Mouse (Mus musculus): ENCODE data around the gene Rtf1. TPM values are rescaled to one million over a fixed set of nuclear protein-coding genes. Genes with fewer than 3 reads are reported as not detected.

Gene Rtf1
- polyA plus RNA-seq, 1 experiment from 2014 or later = 34.5 TPM

DNA sequence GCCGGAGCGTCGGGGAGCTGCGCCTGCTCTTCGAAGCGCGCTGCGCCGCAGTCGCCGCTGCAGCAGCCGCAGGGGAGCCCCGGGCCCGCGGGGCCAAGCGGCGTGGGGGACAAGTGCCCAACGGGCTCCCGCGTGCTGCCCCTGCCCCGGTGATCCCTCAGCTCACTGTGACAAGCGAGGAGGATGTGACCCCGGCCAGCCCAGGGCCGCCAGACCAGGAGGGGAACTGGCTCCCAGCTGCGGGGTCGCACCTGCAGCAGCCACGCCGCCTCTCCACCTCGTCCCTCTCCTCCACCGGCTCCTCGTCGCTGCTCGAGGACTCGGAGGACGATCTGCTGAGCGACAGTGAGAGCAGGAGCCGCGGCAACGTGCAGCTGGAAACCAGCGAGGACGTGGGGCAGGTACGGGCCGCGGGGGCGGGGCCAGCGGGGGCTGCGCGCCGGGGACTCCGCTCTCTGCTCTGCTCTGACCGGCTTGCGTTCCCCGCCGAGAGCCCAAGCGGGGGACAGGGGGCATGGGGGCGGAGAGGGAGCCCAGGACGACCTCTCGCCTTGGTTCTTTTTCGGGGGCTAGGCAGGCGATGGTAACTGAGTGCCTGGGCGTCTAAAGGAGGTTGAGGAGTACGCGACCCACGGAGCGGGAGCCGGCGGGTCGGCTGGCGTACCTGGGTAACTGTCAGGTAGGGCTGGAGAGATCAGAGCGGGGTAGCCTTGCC is 67.8 kb downstream of the Rtf1 start:
- ATAC-seq (ENCODE audit: low FRiP score) = peak; percentile 41
- under 1% methylated on average over 65 of the region's 70 CpGs for WGBS

DNA sequence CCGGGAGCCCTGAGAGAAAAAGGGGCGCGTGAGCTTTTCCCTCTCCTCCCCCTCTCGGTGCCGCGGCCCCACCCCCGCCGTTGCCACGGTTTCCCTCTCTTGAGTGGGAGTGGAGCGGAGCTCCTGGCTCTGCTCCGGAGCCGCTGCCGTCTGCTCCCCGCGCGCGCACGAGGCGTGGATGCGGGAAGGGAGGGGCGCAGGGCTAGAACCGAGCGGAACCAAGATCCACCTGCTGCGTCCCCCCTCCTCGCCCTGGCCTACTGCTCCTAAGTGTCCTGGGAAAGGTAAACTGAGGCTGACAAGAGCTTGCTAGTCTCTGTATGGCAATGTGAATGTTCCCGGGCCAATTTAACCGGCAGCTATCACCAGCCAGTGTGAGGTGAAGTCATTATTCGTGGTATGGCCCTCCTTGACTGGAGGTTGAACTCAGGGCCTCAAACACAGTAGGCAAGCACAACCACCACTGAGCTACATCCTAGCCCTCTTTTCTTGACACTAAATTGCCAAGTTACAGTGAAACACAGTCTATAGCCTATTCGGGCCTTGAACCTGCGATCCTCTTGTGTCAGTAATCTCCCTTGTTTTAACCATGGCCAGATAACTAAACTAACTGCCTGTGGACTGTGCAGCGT is 68.4 kb downstream of the Rtf1 start:
- ATAC-seq (ENCODE audit: low FRiP score) = no peak

More for the DNA sequence above, 67.8 kb downstream of the Rtf1 start:
- DNase-seq (ENCODE audit: low spot score, missing footprints) = peak; percentile 94
- H3K4me2 ChIP-seq = peak overlapping the region; percentile 99
- H3K4me1 ChIP-seq (ENCODE audit: control insufficient read depth, insufficient read depth, low read length) = peaks cover 28% of the 10 kb centered on the region
- peak overlapping the region; percentile 67 for H3K4me3 ChIP-seq (ENCODE audit: low read depth, low read length)
- H3K9me3 ChIP-seq (ENCODE audit: control insufficient read depth, low read length) = no peaks in the 10 kb centered on the region
- no peak overlapping the region for H3K27ac ChIP-seq (ENCODE audit: low read depth, low read length)
- H3K9ac ChIP-seq (ENCODE audit: low read length) = peak overlapping the region; percentile 61
- H3K27me3 ChIP-seq (ENCODE audit: control insufficient read depth, insufficient read depth, low read length) = peaks cover 37% of the 10 kb centered on the region
- no peaks in the 10 kb centered on the region for H3K36me3 ChIP-seq (ENCODE audit: control insufficient read depth, insufficient read depth, low read length)

DNA sequence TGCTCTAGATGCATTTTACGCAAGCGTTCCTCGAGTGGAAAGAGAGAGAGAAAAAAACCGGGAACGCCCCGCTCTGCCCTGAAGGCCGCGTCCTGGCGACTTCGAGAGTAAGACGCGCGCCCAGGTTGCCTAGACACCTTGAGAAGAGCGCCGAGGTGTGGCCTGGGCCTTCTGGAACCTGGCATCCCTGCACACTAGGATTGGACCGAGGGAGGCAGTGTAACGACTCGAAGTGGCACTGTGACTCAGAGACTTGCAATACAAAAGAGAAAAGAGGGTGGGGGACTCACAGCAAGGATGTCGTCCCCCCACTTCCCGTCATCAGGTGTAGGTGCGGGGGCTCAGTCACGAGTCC is 68.9 kb downstream of the Rtf1 start:
- ATAC-seq (ENCODE audit: low FRiP score) = no peak
- no peak overlapping the region for H3K9ac ChIP-seq (ENCODE audit: low read length)
- peak overlapping the region; percentile 33; the same call in 1 of the 2 replicates for H3K4me2 ChIP-seq
- H3K9me3 ChIP-seq (ENCODE audit: control insufficient read depth, low read length) = no peaks in the 10 kb centered on the region
- peaks cover 37% of the 10 kb centered on the region for H3K27me3 ChIP-seq (ENCODE audit: control insufficient read depth, insufficient read depth, low read length)
- H3K36me3 ChIP-seq (ENCODE audit: control insufficient read depth, insufficient read depth, low read length) = no peaks in the 10 kb centered on the region
- peak; percentile 90 for DNase-seq (ENCODE audit: low spot score, missing footprints)
- 5% methylated on average over 22 of the region's 22 CpGs for WGBS
- H3K4me1 ChIP-seq (ENCODE audit: control insufficient read depth, insufficient read depth, low read length) = peaks cover 28% of the 10 kb centered on the region
- peak overlapping the region; percentile 14 for H3K4me3 ChIP-seq (ENCODE audit: low read depth, low read length)
- no peak overlapping the region for H3K27ac ChIP-seq (ENCODE audit: low read depth, low read length)

More for the DNA sequence above, 68.4 kb downstream of the Rtf1 start:
- Histone ChIP-seq H3K9me3 (ENCODE audit: control insufficient read depth, low read length) (no peaks in the 10 kb centered on the region), H3K36me3 (ENCODE audit: control insufficient read depth, insufficient read depth, low read length) (no peaks in the 10 kb centered on the region), H3K4me2 (peak overlapping the region; percentile 99), H3K9ac (ENCODE audit: low read length) (no peak overlapping the region), H3K27me3 (ENCODE audit: control insufficient read depth, insufficient read depth, low read length) (peaks cover 37% of the 10 kb centered on the region), H3K27ac (ENCODE audit: low read depth, low read length) (no peak overlapping the region), H3K4me1 (ENCODE audit: control insufficient read depth, insufficient read depth, low read length) (peaks cover 28% of the 10 kb centered on the region), H3K4me3 (ENCODE audit: low read depth, low read length) (peak overlapping the region; percentile 67)
- DNase-seq (ENCODE audit: low spot score, missing footprints) = peak; percentile 90
- WGBS = 8% methylated on average over 25 of the region's 31 CpGs

DNA sequence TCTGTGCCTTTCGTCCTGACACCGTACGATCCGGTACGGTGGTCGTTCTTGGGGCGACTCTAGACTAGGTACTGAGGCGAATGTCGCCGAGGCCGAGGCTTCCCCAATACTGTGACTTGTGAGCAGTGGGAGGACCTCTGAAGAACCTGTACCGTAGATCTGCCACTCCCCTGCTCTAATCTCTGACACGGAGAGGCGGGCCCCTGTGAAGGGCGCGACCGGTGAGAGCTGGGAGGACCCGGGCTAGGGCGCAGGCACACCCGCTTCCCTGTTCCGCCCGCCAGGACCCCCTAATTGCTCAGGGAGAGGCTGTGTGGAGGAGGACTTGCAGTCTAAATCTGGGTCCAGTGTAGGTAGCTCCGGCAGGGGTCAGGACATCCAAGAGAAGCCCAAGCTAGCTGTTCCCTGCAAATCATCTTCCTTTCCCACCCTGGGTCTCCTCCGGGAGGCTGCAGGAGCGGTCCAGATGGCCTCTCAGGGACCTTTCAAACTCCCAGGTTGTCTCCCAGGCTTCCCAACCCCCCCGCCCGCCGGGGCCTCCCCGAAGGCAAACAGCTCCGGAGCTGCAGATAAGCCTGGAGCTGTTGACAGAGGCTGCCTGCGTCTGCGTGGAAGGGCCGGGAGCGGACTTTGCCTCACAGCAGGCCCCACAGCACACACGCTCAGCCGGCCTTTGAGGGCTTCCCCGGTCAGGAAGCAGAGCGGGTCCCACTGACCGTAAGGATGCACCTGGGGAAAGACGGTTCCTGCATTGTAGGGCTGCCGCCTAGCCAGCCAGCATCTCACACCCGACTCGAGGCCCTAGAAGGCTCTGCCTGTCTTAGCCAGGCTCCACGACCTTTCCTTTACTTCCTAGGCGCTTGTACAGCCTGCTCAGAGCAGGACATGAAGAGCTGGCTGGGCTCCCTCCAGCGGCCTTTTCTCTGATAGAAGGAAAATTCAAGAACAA is 69.6 kb downstream of the Rtf1 start:
- no peak for ATAC-seq (ENCODE audit: low FRiP score)
- Histone ChIP-seq H3K4me3 (ENCODE audit: low read depth, low read length) (peak overlapping the region; percentile 14), H3K27ac (ENCODE audit: low read depth, low read length) (no peak overlapping the region), H3K9me3 (ENCODE audit: control insufficient read depth, low read length) (no peaks in the 10 kb centered on the region), H3K4me1 (ENCODE audit: control insufficient read depth, insufficient read depth, low read length) (peaks cover 28% of the 10 kb centered on the region), H3K27me3 (ENCODE audit: control insufficient read depth, insufficient read depth, low read length) (peaks cover 37% of the 10 kb centered on the region), H3K4me2 (peak overlapping the region; percentile 33), H3K9ac (ENCODE audit: low read length) (0 out of 2 replicates have a peak overlapping the region, but pooled peaks have one; percentile 9), H3K36me3 (ENCODE audit: control insufficient read depth, insufficient read depth, low read length) (no peaks in the 10 kb centered on the region)
- 2% methylated on average over 44 of the region's 46 CpGs for WGBS
- DNase-seq (ENCODE audit: low spot score, missing footprints) = peak; percentile 92

DNA sequence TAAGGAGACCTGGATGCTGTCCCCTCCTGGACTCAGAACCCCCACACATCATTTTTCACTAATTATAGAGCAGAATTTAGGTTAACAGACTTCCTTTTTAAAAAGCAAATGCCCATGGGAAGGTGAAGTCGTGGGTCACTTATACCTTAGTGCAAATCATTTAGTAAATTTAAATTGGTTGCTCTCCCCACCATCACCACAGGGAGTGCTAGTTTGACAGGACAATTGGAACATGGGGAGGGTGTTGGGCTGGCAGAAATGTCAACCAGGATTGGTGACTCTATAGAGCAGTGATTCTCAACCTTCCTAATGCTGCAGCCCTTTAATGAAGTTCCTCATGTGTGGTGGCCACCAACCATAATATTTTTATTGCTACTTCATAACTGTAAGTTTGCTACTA is 70.4 kb downstream of the Rtf1 start:
- Histone ChIP-seq H3K27me3 (ENCODE audit: control insufficient read depth, insufficient read depth, low read length) (peaks cover 39% of the 10 kb centered on the region), H3K27ac (ENCODE audit: low read depth, low read length) (no peak overlapping the region), H3K9me3 (ENCODE audit: control insufficient read depth, low read length) (no peaks in the 10 kb centered on the region), H3K4me2 (no peak overlapping the region), H3K4me3 (ENCODE audit: low read depth, low read length) (no peak overlapping the region), H3K4me1 (ENCODE audit: control insufficient read depth, insufficient read depth, low read length) (peaks cover 28% of the 10 kb centered on the region), H3K9ac (ENCODE audit: low read length) (no peak overlapping the region), H3K36me3 (ENCODE audit: control insufficient read depth, insufficient read depth, low read length) (no peaks in the 10 kb centered on the region)
- no peak for DNase-seq (ENCODE audit: low spot score, missing footprints)
- WGBS = 0% methylated on average over 1 of the region's 1 CpGs
- no peak for ATAC-seq (ENCODE audit: low FRiP score)

DNA sequence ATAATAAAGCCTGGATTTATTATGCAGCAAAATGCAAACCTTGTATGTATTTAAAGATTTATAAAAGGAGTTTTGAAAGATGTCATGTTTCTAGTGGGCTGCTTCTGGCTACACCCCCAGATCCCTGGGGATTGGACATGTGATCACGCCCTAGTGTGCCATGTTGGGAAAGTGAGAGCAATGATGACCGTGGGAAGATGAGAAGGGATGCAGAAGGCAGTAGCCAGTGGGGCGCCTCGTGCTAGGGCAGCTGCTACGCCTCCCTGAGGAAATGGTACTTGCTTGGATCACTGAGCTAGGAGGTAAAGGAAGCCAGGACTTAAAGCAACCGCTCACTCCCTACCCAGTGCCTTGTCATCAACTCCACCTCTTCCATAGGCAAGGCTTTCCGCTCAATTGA is 72.7 kb downstream of the Rtf1 start:
- H3K4me3 ChIP-seq (ENCODE audit: low read depth, low read length) = no peak overlapping the region
- H3K36me3 ChIP-seq (ENCODE audit: control insufficient read depth, insufficient read depth, low read length) = no peaks in the 10 kb centered on the region
- no peaks in the 10 kb centered on the region for H3K9me3 ChIP-seq (ENCODE audit: control insufficient read depth, low read length)
- ATAC-seq (ENCODE audit: low FRiP score) (no peak), DNase-seq (ENCODE audit: low spot score, missing footprints) (no peak)
- peaks cover 22% of the 10 kb centered on the region for H3K4me1 ChIP-seq (ENCODE audit: control insufficient read depth, insufficient read depth, low read length)
- H3K27ac ChIP-seq (ENCODE audit: low read depth, low read length) = no peak overlapping the region
- 81% methylated on average over 7 of the region's 7 CpGs for WGBS
- peaks cover 35% of the 10 kb centered on the region for H3K27me3 ChIP-seq (ENCODE audit: control insufficient read depth, insufficient read depth, low read length)
- no peak overlapping the region for H3K4me2 ChIP-seq
- no peak overlapping the region for H3K9ac ChIP-seq (ENCODE audit: low read length)

DNA sequence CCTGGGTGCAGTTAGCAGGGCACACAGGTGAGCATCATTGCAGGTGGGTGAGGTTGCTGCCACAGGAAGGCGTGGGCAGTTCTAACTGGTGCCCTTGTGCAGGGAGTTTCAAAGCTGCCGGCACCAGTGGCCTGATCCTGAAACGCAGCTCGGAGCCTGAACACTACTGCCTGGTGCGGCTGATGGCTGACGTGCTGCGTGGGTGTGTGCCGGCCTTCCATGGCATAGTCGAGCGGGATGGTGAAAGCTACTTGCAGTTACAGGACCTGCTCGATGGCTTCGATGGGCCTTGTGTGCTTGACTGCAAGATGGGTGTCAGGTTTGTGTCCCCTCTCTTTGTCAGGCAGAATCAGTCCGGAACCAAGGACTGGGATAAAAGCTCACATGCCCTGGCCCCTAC is 74.4 kb downstream of the Rtf1 start:
- Histone ChIP-seq H3K4me3 (ENCODE audit: low read depth, low read length) (no peak overlapping the region), H3K27me3 (ENCODE audit: control insufficient read depth, insufficient read depth, low read length) (peaks cover 18% of the 10 kb centered on the region), H3K36me3 (ENCODE audit: control insufficient read depth, insufficient read depth, low read length) (no peaks in the 10 kb centered on the region), H3K9ac (ENCODE audit: low read length) (no peak overlapping the region), H3K4me1 (ENCODE audit: control insufficient read depth, insufficient read depth, low read length) (peaks cover 8% of the 10 kb centered on the region), H3K9me3 (ENCODE audit: control insufficient read depth, low read length) (no peaks in the 10 kb centered on the region), H3K4me2 (no peak overlapping the region), H3K27ac (ENCODE audit: low read depth, low read length) (no peak overlapping the region)
- 73% methylated on average over 13 of the region's 13 CpGs for WGBS
- DNase-seq (ENCODE audit: low spot score, missing footprints) (no peak), ATAC-seq (ENCODE audit: low FRiP score) (no peak)

DNA sequence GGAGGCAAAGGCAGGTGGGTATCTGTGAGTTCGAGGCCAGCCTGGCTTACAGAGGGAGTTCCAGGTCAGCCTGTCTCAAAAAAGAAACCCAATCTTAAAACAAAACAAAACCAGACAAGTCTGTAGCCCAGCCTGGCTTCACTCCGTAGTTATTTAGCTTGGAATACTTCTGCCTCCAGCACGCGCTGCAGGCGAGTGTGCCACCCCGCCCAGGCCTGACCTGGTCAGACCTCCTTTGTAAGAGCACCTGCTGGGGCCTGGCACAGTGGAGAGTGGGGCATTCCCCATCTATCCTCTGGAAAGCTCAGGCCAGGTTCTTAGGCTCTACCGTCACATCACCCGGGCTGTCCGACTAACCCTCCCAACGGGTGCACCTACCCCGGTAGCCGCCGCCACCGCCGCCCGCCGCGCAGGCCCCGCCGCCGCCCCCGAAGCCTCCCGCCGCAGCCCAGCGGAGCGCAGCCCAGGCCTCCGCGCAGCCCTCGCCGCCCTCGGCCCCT is 82.8 kb downstream of the Rtf1 start:
- 2% methylated on average over 31 of the region's 31 CpGs for WGBS
- DNase-seq (ENCODE audit: low spot score, missing footprints) = peak; percentile 91
- no peaks in the 10 kb centered on the region for H3K9me3 ChIP-seq (ENCODE audit: control insufficient read depth, low read length)
- H3K9ac ChIP-seq (ENCODE audit: low read length) = peak overlapping the region; percentile 61
- peak overlapping the region; percentile 46 for H3K4me3 ChIP-seq (ENCODE audit: low read depth, low read length)
- H3K36me3 ChIP-seq (ENCODE audit: control insufficient read depth, insufficient read depth, low read length) = no peaks in the 10 kb centered on the region
- H3K27me3 ChIP-seq (ENCODE audit: control insufficient read depth, insufficient read depth, low read length) = peaks cover 36% of the 10 kb centered on the region
- peak overlapping the region; percentile 99 for H3K4me2 ChIP-seq
- peaks cover 11% of the 10 kb centered on the region for H3K4me1 ChIP-seq (ENCODE audit: control insufficient read depth, insufficient read depth, low read length)
- H3K27ac ChIP-seq (ENCODE audit: low read depth, low read length) = no peak overlapping the region
- ATAC-seq (ENCODE audit: low FRiP score) = peak; percentile 53
